Mouse (Mus musculus): Measurements from ENCODE around the gene D430041D05Rik. TPM values are rescaled to one million over a fixed set of nuclear protein-coding genes. Genes with fewer than 3 reads are reported as not detected.

The D430041D05Rik gene
- polyA plus RNA-seq, 1 experiment from 2014 or later = 2.4 TPM

DNA sequence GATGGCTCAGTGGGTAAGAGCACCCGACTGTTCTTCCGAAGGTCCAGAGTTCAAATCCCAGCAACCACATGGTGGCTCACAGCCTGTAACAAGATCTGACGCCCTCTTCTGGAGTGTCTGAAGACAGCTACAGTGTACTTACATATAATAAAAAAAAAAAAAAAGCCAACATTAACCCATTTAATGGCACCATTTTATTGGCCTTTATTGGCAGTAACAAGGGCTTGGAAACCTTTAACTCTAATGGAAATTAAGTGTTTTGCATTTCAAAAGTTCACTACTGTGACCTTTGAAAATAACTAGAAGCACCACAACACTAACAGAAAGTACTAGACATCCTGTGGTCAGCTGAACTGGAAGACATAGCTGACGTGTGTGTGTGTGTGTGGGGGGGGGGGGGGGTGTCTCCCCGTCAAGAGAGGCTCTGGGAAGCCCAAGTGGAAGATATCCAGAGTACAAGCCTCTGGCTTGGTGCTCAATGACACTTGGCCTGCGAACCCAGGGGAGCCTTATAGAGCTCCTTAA lies 39.1 kb downstream of the D430041D05Rik start:
- WGBS = 76% methylated on average over 6 of the region's 6 CpGs
- no peak for ATAC-seq (ENCODE audit: low FRiP score)

DNA sequence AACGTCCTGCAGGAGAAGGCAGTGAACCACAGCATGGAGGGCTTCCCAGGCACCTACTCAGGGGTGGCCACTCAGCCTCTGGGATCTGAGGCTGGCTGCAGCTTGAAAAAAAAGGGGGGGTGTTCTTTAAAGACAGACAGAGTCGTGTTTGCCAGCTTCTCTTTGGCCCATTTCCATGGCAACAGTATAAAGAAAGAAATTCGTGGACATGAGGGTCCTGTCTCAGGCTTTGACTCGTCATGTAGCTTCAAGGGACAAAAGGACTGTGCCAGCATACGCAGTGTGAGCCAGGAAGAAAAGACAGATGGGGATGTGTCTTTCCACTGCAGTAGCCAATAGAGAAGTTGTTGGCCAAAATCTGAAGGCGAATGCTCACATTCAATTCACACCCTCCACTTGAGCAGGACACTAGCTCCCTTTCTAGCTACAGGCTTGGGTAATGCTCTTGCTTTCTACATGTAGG lies 42.9 kb downstream of the D430041D05Rik start:
- peak overlapping the region; percentile 28; the same call in 1 of the 2 replicates for H3K27ac ChIP-seq (ENCODE audit: low read depth, low read length)

More for the DNA sequence above, 39.1 kb downstream of the D430041D05Rik start:
- no peak for DNase-seq (ENCODE audit: low spot score, missing footprints)
- H3K9me3 ChIP-seq (ENCODE audit: control insufficient read depth, low read length) = no peaks in the 10 kb centered on the region
- H3K4me1 ChIP-seq (ENCODE audit: control insufficient read depth, insufficient read depth, low read length) = peaks cover 15% of the 10 kb centered on the region
- no peaks in the 10 kb centered on the region for H3K27me3 ChIP-seq (ENCODE audit: control insufficient read depth, insufficient read depth, low read length)
- no peak overlapping the region for H3K27ac ChIP-seq (ENCODE audit: low read depth, low read length)
- H3K4me2 ChIP-seq = no peak overlapping the region
- no peak overlapping the region for H3K4me3 ChIP-seq (ENCODE audit: low read depth, low read length)
- H3K36me3 ChIP-seq (ENCODE audit: control insufficient read depth, insufficient read depth, low read length) = no peaks in the 10 kb centered on the region
- no peak overlapping the region for H3K9ac ChIP-seq (ENCODE audit: low read length)

DNA sequence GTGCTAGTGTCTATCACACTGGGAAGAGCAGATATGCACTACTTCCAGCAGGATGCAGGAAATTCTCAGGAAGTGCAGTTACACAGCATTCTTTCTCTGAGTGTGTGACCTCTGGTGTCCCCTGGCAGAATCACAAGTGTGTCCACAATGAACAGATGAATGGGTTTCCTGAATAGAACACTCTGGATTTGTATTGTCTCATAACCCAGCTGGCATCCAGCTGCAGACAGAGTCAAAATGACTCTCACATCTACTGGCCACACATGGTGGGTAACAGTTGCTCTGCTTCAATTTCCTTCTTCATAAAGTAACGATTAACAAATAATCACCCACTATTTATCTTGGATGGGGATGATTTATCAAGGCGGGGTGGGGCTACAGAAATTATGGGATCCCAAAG lies 43.5 kb downstream of the D430041D05Rik start:
- Histone ChIP-seq H3K27me3 (ENCODE audit: control insufficient read depth, insufficient read depth, low read length) (no peaks in the 10 kb centered on the region), H3K27ac (ENCODE audit: low read depth, low read length) (no peak overlapping the region; the same call in 1 of the 2 replicates), H3K4me1 (ENCODE audit: control insufficient read depth, insufficient read depth, low read length) (peaks cover 15% of the 10 kb centered on the region), H3K9me3 (ENCODE audit: control insufficient read depth, low read length) (no peaks in the 10 kb centered on the region), H3K4me3 (ENCODE audit: low read depth, low read length) (no peak overlapping the region), H3K4me2 (no peak overlapping the region), H3K9ac (ENCODE audit: low read length) (no peak overlapping the region), H3K36me3 (ENCODE audit: control insufficient read depth, insufficient read depth, low read length) (no peaks in the 10 kb centered on the region)
- DNase-seq (ENCODE audit: low spot score, missing footprints) = no peak
- WGBS = 84% methylated on average over 2 of the region's 2 CpGs
- 0 out of 2 replicates have a peak, but pooled peaks have one; percentile 25 for ATAC-seq (ENCODE audit: low FRiP score)

More for the DNA sequence above, 42.9 kb downstream of the D430041D05Rik start:
- Histone ChIP-seq H3K9ac (ENCODE audit: low read length) (no peak overlapping the region), H3K4me1 (ENCODE audit: control insufficient read depth, insufficient read depth, low read length) (peaks cover 15% of the 10 kb centered on the region), H3K4me2 (0 out of 2 replicates have a peak overlapping the region, but pooled peaks have one; percentile 6), H3K36me3 (ENCODE audit: control insufficient read depth, insufficient read depth, low read length) (no peaks in the 10 kb centered on the region), H3K9me3 (ENCODE audit: control insufficient read depth, low read length) (no peaks in the 10 kb centered on the region), H3K4me3 (ENCODE audit: low read depth, low read length) (no peak overlapping the region), H3K27me3 (ENCODE audit: control insufficient read depth, insufficient read depth, low read length) (no peaks in the 10 kb centered on the region)
- DNase-seq (ENCODE audit: low spot score, missing footprints) (peak; percentile 89), ATAC-seq (ENCODE audit: low FRiP score) (peak; percentile 89)
- WGBS = 13% methylated on average over 6 of the region's 6 CpGs

DNA sequence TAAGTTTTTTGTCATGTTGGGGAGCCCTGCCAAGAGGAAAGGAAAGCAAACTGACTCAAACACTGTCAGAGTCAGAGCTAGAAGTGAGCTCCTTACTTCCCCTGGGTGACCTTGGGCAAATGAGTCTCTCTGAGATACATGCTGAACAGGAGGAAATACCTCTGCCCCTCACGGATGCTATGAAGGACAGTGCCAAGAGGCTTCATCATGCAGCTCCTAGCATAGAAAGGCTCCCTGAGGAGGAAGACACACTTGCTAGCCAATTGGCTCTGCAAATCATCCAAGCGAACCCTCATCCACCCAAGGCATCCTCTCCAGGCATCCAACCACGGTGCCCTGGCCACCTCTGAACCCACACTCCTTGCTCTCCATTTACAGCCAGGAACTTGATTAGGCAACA lies 51.5 kb downstream of the D430041D05Rik start:
- no peaks in the 10 kb centered on the region for H3K27me3 ChIP-seq (ENCODE audit: control insufficient read depth, insufficient read depth, low read length)
- no peak overlapping the region for H3K4me3 ChIP-seq (ENCODE audit: low read depth, low read length)
- DNase-seq (ENCODE audit: low spot score, missing footprints) (no peak), ATAC-seq (ENCODE audit: low FRiP score) (no peak)
- WGBS = 88% methylated on average over 3 of the region's 3 CpGs
- H3K9me3 ChIP-seq (ENCODE audit: control insufficient read depth, low read length) = no peaks in the 10 kb centered on the region
- no peak overlapping the region for H3K27ac ChIP-seq (ENCODE audit: low read depth, low read length)
- no peak overlapping the region for H3K9ac ChIP-seq (ENCODE audit: low read length)
- H3K4me1 ChIP-seq (ENCODE audit: control insufficient read depth, insufficient read depth, low read length) = no peaks in the 10 kb centered on the region
- no peak overlapping the region for H3K4me2 ChIP-seq
- no peaks in the 10 kb centered on the region for H3K36me3 ChIP-seq (ENCODE audit: control insufficient read depth, insufficient read depth, low read length)

DNA sequence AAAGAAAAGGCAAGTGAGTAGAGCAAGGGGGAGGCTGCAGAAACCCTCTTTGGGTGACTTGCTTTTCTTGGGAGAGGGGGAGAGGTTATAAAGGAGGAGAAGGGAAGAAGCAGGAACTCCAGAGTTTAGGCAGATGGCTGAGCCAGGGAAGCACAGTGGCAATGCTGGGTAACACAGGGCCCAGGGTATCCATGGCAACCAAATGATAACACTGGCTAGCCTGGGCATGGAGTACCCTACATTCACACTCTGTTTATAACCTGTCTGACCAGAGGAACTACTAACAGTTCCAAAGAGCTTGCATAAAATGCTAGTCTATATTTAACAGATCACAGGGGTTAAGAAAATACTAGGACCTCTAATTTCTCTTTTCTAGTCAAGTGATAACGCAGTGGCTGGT lies 51.9 kb downstream of the D430041D05Rik start:
- DNase-seq (ENCODE audit: low spot score, missing footprints) (no peak), ATAC-seq (ENCODE audit: low FRiP score) (no peak)
- H3K9me3 ChIP-seq (ENCODE audit: control insufficient read depth, low read length) = no peaks in the 10 kb centered on the region
- no peaks in the 10 kb centered on the region for H3K27me3 ChIP-seq (ENCODE audit: control insufficient read depth, insufficient read depth, low read length)
- H3K4me1 ChIP-seq (ENCODE audit: control insufficient read depth, insufficient read depth, low read length) = no peaks in the 10 kb centered on the region
- no peak overlapping the region for H3K9ac ChIP-seq (ENCODE audit: low read length)
- no peak overlapping the region for H3K27ac ChIP-seq (ENCODE audit: low read depth, low read length)
- no peak overlapping the region for H3K4me2 ChIP-seq
- H3K4me3 ChIP-seq (ENCODE audit: low read depth, low read length) = no peak overlapping the region
- H3K36me3 ChIP-seq (ENCODE audit: control insufficient read depth, insufficient read depth, low read length) = no peaks in the 10 kb centered on the region
- WGBS = 96% methylated on average over 1 of the region's 1 CpGs

DNA sequence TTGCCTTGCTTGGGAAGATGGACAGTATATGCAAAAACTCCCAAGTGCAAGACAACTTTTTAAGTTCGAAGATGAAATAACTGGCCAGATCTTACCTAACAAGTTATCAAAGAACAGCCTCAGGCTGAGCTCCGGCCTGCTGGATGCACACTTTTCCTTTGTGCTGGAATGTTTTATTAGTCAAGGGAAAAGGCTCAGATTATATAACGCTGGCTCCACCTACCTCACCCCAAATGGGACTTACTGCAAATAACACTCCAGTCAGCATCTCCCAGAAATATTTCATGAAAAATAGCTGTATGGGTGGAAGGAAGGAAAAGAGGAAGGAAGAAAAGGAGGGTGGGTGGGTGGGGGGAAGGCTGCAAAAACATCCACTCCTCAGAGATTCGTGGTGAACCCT lies 54.3 kb downstream of the D430041D05Rik start:
- Histone ChIP-seq H3K27me3 (ENCODE audit: control insufficient read depth, insufficient read depth, low read length) (no peaks in the 10 kb centered on the region), H3K4me1 (ENCODE audit: control insufficient read depth, insufficient read depth, low read length) (no peaks in the 10 kb centered on the region), H3K36me3 (ENCODE audit: control insufficient read depth, insufficient read depth, low read length) (no peaks in the 10 kb centered on the region), H3K9me3 (ENCODE audit: control insufficient read depth, low read length) (no peaks in the 10 kb centered on the region), H3K4me3 (ENCODE audit: low read depth, low read length) (no peak overlapping the region), H3K9ac (ENCODE audit: low read length) (no peak overlapping the region), H3K27ac (ENCODE audit: low read depth, low read length) (no peak overlapping the region), H3K4me2 (no peak overlapping the region)
- peak; percentile 17 for DNase-seq (ENCODE audit: low spot score, missing footprints)
- 88% methylated on average over 4 of the region's 4 CpGs for WGBS
- ATAC-seq (ENCODE audit: low FRiP score) = no peak

DNA sequence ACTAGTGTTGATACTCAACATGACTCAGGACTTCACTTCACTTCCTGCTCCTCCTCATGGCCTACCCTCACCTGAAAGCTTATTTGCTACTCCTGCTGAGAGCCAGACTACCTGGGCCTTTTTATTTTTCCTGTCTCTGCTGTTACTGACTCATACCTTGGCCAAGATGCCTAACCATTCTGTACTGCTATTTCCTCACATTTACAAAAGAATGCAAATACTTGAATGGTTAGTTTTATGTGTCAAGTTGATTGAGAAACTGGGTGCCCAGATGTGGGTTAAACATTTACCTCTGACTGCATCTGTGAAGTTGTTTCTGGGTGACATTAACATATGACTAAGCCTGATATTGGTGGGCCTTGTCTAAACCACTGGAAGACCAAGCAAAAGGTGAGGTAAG lies 56.7 kb downstream of the D430041D05Rik start:
- no peaks in the 10 kb centered on the region for H3K27me3 ChIP-seq (ENCODE audit: control insufficient read depth, insufficient read depth, low read length)
- ATAC-seq (ENCODE audit: low FRiP score) (no peak), DNase-seq (ENCODE audit: low spot score, missing footprints) (peak; percentile 4)
- no peak overlapping the region for H3K4me3 ChIP-seq (ENCODE audit: low read depth, low read length)
- H3K9ac ChIP-seq (ENCODE audit: low read length) = no peak overlapping the region
- no peak overlapping the region for H3K27ac ChIP-seq (ENCODE audit: low read depth, low read length)
- no peaks in the 10 kb centered on the region for H3K36me3 ChIP-seq (ENCODE audit: control insufficient read depth, insufficient read depth, low read length)
- H3K4me2 ChIP-seq = no peak overlapping the region
- no peaks in the 10 kb centered on the region for H3K9me3 ChIP-seq (ENCODE audit: control insufficient read depth, low read length)
- no peaks in the 10 kb centered on the region for H3K4me1 ChIP-seq (ENCODE audit: control insufficient read depth, insufficient read depth, low read length)

DNA sequence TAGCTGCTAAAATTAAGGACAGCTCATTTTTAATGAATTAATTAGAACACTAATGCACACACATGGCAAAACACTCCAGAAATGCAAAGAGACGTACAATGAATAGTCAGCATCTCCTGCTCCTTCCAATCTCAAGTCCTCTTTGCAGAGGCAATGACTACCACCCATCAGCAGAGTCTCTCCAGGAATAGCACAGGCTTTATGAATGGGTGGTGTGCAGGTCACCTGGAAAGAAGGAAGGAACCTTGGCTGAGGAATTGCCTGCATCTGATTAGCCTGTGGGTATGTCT lies 58.7 kb downstream of the D430041D05Rik start:
- H3K4me3 ChIP-seq (ENCODE audit: low read depth, low read length) = no peak overlapping the region
- H3K9me3 ChIP-seq (ENCODE audit: control insufficient read depth, low read length) = no peaks in the 10 kb centered on the region
- ATAC-seq (ENCODE audit: low FRiP score) (no peak), DNase-seq (ENCODE audit: low spot score, missing footprints) (no peak)
- WGBS = 92% methylated on average over 1 of the region's 1 CpGs
- H3K27ac ChIP-seq (ENCODE audit: low read depth, low read length) = no peak overlapping the region
- H3K4me1 ChIP-seq (ENCODE audit: control insufficient read depth, insufficient read depth, low read length) = no peaks in the 10 kb centered on the region
- no peak overlapping the region for H3K4me2 ChIP-seq
- H3K9ac ChIP-seq (ENCODE audit: low read length) = no peak overlapping the region
- H3K27me3 ChIP-seq (ENCODE audit: control insufficient read depth, insufficient read depth, low read length) = no peaks in the 10 kb centered on the region
- H3K36me3 ChIP-seq (ENCODE audit: control insufficient read depth, insufficient read depth, low read length) = no peaks in the 10 kb centered on the region

DNA sequence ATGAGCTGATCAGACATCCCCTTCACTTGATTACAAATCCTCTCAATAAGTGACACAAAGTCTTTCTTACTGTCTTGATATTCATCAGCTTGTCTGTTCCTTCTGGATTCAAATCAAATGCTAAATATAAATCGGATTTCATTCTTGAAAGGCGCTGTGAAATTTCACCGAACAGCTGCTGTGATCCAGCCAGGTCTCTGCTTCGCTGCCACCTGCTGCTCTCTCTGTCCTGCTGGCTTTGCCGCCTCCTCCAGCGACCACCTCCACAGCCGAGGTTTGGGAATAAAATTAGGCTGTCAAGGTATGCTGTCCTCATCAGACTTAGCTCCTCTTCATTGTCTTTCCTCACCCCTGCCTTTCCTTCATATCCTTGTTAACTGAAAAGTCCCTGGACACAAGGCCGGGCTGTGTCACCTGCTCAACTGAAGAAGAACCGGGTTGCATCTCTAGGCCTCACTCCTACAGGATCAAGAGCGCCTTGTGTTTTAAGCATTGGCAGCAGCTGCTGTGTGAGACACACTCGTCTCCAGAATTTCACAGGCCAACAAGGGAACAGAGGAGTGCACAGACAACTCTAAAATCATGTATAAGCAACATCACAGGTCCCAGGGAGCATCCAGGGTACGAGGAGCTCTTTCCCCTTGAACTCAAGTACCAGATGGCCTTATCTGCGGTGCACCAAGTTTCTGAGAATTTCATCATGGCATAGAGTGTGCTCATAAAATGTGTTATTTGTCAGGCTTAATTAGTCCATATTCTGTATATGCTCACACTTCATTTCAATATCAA lies 59.2 kb downstream of the D430041D05Rik start:
- ATAC-seq (ENCODE audit: low FRiP score) (no peak), DNase-seq (ENCODE audit: low spot score, missing footprints) (peak; percentile 17)
- no peaks in the 10 kb centered on the region for H3K27me3 ChIP-seq (ENCODE audit: control insufficient read depth, insufficient read depth, low read length)
- no peak overlapping the region for H3K27ac ChIP-seq (ENCODE audit: low read depth, low read length)
- H3K9ac ChIP-seq (ENCODE audit: low read length) = no peak overlapping the region
- no peak overlapping the region for H3K4me3 ChIP-seq (ENCODE audit: low read depth, low read length)
- H3K36me3 ChIP-seq (ENCODE audit: control insufficient read depth, insufficient read depth, low read length) = no peaks in the 10 kb centered on the region
- whole genome bisulfite sequencing = 81% methylated on average over 13 of the region's 13 CpGs
- no peaks in the 10 kb centered on the region for H3K4me1 ChIP-seq (ENCODE audit: control insufficient read depth, insufficient read depth, low read length)
- no peak overlapping the region for H3K4me2 ChIP-seq
- H3K9me3 ChIP-seq (ENCODE audit: control insufficient read depth, low read length) = no peaks in the 10 kb centered on the region

Data from midbrain, embryonic 11.5 days (tissue).